Mouse (Mus musculus) stomach, embryonic 16.5 days (tissue): Measurements from ENCODE around the gene Itgb6. TPM values are rescaled to one million over a fixed set of nuclear protein-coding genes. Genes with fewer than 3 reads are reported as not detected.

Source experiments
- ATAC-seq: fragments of 200-750 bp; cut with Nextera tagmentation; 2 replicates; pipeline ENCODE4 v1.8.0; 2017; ENCODE audit warnings: moderate number of reproducible peaks, moderate TSS enrichment; ENCODE audit not compliant: insufficient read depth, low FRiP score
- H3K27ac ChIP-seq: fragments of 300-500 bp; sonication (generic); 2 replicates; pipeline ENCODE4 v1.5.1; 2014; ENCODE audit warnings: low read length
- H3K27me3 ChIP-seq: fragments of 300-500 bp; sonication (generic); 2 replicates; pipeline ENCODE4 v1.6.1; 2014; ENCODE audit warnings: low read length, control low read depth, mixed read lengths; ENCODE audit not compliant: control insufficient read depth, insufficient read depth
- H3K36me3 ChIP-seq: fragments of 300-500 bp; sonication (generic); 2 replicates; pipeline ENCODE4 v1.6.1; 2014; ENCODE audit warnings: low read length; ENCODE audit not compliant: control insufficient read depth, insufficient read depth
- H3K4me1 ChIP-seq: fragments of 300-500 bp; sonication (generic); 2 replicates; pipeline ENCODE4 v1.6.1; 2014; ENCODE audit warnings: low read length, control low read depth, mixed read lengths; ENCODE audit not compliant: control insufficient read depth, insufficient read depth
- H3K4me2 ChIP-seq: fragments of 300-500 bp; sonication (generic); 2 replicates; pipeline ENCODE4 v1.6.1; 2014; ENCODE audit warnings: low read depth, low read length, mixed read lengths
- H3K4me3 ChIP-seq: fragments of 300-500 bp; sonication (generic); replicated peaks from 2 replicates; pipeline ENCODE4 v1.5.1; 2014; ENCODE audit warnings: mild to moderate bottlenecking, low read length
- H3K9ac ChIP-seq: fragments of 300-500 bp; sonication (generic); 2 replicates; pipeline ENCODE4 v1.6.1; 2014; ENCODE audit warnings: low read length
- H3K9me3 ChIP-seq: fragments of 300-500 bp; sonication (generic); replicated peaks from 2 replicates; pipeline ENCODE4 v1.6.1; 2016; ENCODE audit warnings: low read length, control low read depth; ENCODE audit not compliant: control insufficient read depth
- WGBS: fragments of 180-500 bp; shearing (Covaris S2); extraction: QIAGEN DNeasy Blood & Tissue Kit; methylation state at CpG from one replicate; pipeline ENCODE4 v1.1.7; 2014; 5-methylcytosine and 5-hydroxymethylcytosine counted together
- polyA plus RNA-seq: library from polyadenylated mRNA; unstranded; fragments of >200 nt; fragmentation: Nextera tagmentation; extraction: Ambion mirVana; gene quantifications from 2 replicates; pipeline ENCODE4 v1.2.1, GENCODE M21; 2015

Itgb6 gene
- polyA plus RNA-seq, 1 experiment from 2014 or later = 16.4 TPM

DNA sequence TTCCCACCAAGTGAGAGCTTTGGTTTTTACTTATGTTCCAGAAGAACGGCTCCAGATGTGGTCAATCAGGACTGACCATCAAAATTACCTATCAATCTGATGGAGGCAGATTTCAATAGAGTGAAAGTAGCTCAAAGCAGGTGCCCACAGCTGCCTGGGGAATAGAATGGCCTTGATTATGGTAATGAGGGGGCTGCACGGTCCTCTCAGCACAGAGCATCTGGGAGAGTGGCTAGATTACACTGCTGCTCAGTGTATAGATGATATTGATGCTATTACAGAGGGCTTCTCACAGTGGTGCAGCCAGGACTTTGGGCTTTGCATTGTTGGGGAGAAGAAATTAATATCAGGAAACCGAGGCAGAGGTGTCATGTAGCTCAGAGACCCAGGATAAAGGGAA is 110.8 kb downstream of the Itgb6 start:
- no peaks in the 10 kb centered on the region for H3K36me3 ChIP-seq
- no peak overlapping the region for H3K4me3 ChIP-seq
- no peak for ATAC-seq
- no peak overlapping the region for H3K27ac ChIP-seq
- H3K4me2 ChIP-seq = no peak overlapping the region
- H3K4me1 ChIP-seq = no peaks in the 10 kb centered on the region
- 72% methylated on average over 3 of the region's 3 CpGs for WGBS
- no peak overlapping the region for H3K9ac ChIP-seq
- H3K9me3 ChIP-seq = no peaks in the 10 kb centered on the region
- H3K27me3 ChIP-seq = no peaks in the 10 kb centered on the region

- no peak overlapping the region for H3K27ac ChIP-seq
- H3K9me3 ChIP-seq = no peaks in the 10 kb centered on the region
- H3K4me1 ChIP-seq = no peaks in the 10 kb centered on the region
- H3K4me3 ChIP-seq = no peak overlapping the region
- ATAC-seq = no peak
- H3K36me3 ChIP-seq = no peaks in the 10 kb centered on the region
- H3K27me3 ChIP-seq = no peaks in the 10 kb centered on the region
- 72% methylated on average over 8 of the region's 8 CpGs for WGBS
- no peak overlapping the region for H3K4me2 ChIP-seq
- no peak overlapping the region for H3K9ac ChIP-seq
These were observed 112.8 kb downstream of the Itgb6 start for GRCm38 (mm10) chr2:60609436-60610199.

DNA sequence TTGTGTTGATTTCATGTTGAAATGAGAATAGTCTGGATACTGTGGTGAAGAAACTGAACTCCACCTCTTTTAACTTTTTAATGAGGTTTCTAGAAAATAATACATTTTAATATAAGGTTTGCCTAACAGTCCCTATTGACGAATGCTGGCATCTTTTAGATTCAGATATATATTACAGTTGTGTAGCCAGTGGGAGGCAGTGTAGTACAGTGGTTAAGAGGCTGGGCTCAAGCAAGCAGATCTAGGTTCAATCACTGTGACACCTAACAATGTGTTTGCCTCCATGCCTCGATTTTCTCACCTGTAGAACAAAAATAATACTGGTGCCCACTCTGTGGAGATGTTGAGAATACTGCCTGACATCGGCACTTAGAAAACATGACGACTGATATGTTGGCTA is 114.5 kb downstream of the Itgb6 start:
- no peak for ATAC-seq
- H3K36me3 ChIP-seq = no peaks in the 10 kb centered on the region
- no peak overlapping the region for H3K27ac ChIP-seq
- H3K4me3 ChIP-seq = no peak overlapping the region
- H3K4me1 ChIP-seq = no peaks in the 10 kb centered on the region
- H3K4me2 ChIP-seq = no peak overlapping the region
- H3K9me3 ChIP-seq = no peaks in the 10 kb centered on the region
- H3K27me3 ChIP-seq = no peaks in the 10 kb centered on the region
- H3K9ac ChIP-seq = no peak overlapping the region
- 67% methylated on average over 4 of the region's 4 CpGs for WGBS

DNA sequence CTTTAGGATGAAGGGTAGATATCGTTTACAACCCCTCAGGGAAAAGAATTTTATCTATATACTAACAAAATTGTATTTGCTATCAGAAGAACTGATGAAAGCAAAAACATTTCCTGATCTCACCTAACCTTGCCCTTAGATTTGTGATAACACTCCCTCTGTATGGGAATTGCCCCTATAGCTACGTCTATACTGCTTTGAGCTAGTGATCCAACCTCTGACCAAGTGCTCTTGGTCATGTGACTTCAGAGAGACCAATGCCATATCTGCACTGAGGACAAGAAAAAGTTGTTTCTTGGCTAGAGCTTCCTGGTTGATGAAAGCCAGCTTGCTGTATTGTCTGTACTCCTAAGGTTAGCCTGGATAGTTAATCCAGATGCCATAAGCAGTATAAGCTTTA is 121.1 kb downstream of the Itgb6 start:
- Histone ChIP-seq H3K36me3 (no peaks in the 10 kb centered on the region), H3K27ac (no peak overlapping the region), H3K4me2 (no peak overlapping the region), H3K4me3 (no peak overlapping the region), H3K9ac (no peak overlapping the region), H3K9me3 (no peaks in the 10 kb centered on the region), H3K4me1 (no peaks in the 10 kb centered on the region), H3K27me3 (no peaks in the 10 kb centered on the region)
- no peak for ATAC-seq
- 70% methylated on average over 2 of the region's 2 CpGs for WGBS

DNA sequence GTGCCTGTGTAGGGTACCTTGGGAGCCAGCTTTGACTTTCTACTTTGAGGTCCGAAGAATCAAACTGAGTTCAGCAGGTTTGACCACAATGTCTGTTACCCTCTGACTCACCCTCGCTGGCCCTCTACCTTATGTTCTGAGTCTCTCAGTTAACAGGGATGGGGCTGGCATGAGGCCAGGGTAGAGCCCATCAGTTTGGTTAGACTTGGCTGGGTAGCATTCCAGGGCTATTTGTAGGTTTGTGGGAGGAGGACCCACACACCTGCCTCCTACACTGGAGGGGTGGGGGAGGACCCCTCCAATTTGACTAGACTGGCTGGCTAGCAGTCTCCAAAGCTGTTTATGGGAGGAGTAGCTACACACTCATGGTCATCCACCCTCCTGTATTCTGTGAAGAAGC is 121.6 kb downstream of the Itgb6 start:
- 86% methylated on average over 2 of the region's 2 CpGs for WGBS
- ATAC-seq = no peak
- no peaks in the 10 kb centered on the region for H3K36me3 ChIP-seq
- H3K9ac ChIP-seq = no peak overlapping the region
- no peak overlapping the region for H3K4me2 ChIP-seq
- H3K4me3 ChIP-seq = no peak overlapping the region
- no peak overlapping the region for H3K27ac ChIP-seq
- no peaks in the 10 kb centered on the region for H3K9me3 ChIP-seq
- H3K4me1 ChIP-seq = no peaks in the 10 kb centered on the region
- H3K27me3 ChIP-seq = no peaks in the 10 kb centered on the region

- 81% methylated on average over 4 of the region's 4 CpGs for WGBS
- H3K9me3 ChIP-seq = no peaks in the 10 kb centered on the region
- no peak overlapping the region for H3K9ac ChIP-seq
- no peak for ATAC-seq
- no peaks in the 10 kb centered on the region for H3K27me3 ChIP-seq
- no peak overlapping the region for H3K27ac ChIP-seq
- H3K4me1 ChIP-seq = no peaks in the 10 kb centered on the region
- no peaks in the 10 kb centered on the region for H3K36me3 ChIP-seq
- H3K4me2 ChIP-seq = no peak overlapping the region
- no peak overlapping the region for H3K4me3 ChIP-seq
These were observed 139.0 kb downstream of the Itgb6 start for GRCm38 (mm10) chr2:60583416-60583815.

DNA sequence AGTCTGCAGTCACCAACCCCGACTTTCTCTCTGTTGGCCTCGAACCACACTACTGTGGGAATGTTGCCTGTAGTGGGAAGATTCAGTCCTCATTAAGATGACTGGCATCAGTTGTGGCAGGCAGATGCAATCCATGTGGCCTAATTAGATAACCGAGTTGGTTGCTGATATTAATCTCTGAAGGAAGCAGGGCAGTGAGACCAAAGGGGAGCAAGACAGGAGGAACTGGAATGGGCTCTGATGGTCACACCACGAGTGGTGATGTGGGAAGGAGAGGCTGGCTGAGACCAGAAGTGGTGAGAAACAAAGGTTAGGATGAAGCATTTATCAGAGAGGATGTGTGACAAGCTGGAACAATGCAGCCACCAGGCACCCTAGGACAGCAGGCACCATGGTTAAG is 167.9 kb downstream of the Itgb6 start:
- H3K4me1 ChIP-seq = peaks cover 9% of the 10 kb centered on the region; the same call in 1 of the 2 replicates
- no peak overlapping the region for H3K9ac ChIP-seq
- H3K36me3 ChIP-seq = no peaks in the 10 kb centered on the region
- H3K4me2 ChIP-seq = no peak overlapping the region
- H3K27ac ChIP-seq = no peak overlapping the region
- 67% methylated on average over 4 of the region's 4 CpGs for WGBS
- no peaks in the 10 kb centered on the region for H3K9me3 ChIP-seq
- H3K4me3 ChIP-seq = no peak overlapping the region
- ATAC-seq = no peak
- no peaks in the 10 kb centered on the region for H3K27me3 ChIP-seq

- Histone ChIP-seq H3K4me2 (peak within 1 kb of the TSS; percentile 93), H3K9me3 (no peaks in the 10 kb centered on the region), H3K27ac (no peak within 1 kb of the TSS), H3K27me3 (no peaks in the 10 kb centered on the region), H3K36me3 (no peaks in the 10 kb centered on the region), H3K9ac (peak within 1 kb of the TSS; percentile 67), H3K4me1 (peaks cover 9% of the 10 kb centered on the region; the same call in 1 of the 2 replicates), H3K4me3 (peak within 1 kb of the TSS; percentile 53)
- peak; percentile 65 for ATAC-seq
- 4% methylated on average over 33 of the region's 33 CpGs for WGBS
These were observed 169.4 kb downstream of the Itgb6 start, which contains the start of gene Pla2r1 for GRCm38 (mm10) chr2:60552902-60553682. Gene Pla2r1, minus strand, starts transcription at chr2:60553308.

- Histone ChIP-seq H3K27me3 (no peaks in the 10 kb centered on the region), H3K4me1 (peaks cover 9% of the 10 kb centered on the region; the same call in 1 of the 2 replicates), H3K9ac (peak overlapping the region; percentile 67), H3K4me3 (peak overlapping the region; percentile 53), H3K4me2 (peak overlapping the region; percentile 93), H3K36me3 (no peaks in the 10 kb centered on the region), H3K27ac (no peak overlapping the region), H3K9me3 (no peaks in the 10 kb centered on the region)
- WGBS = 39% methylated on average over 21 of the region's 21 CpGs
- ATAC-seq = no peak
These were observed 170.1 kb downstream of the Itgb6 start for GRCm38 (mm10) chr2:60552177-60552901.
